Mouse (Mus musculus) limb, embryonic 13.5 days (tissue): ENCODE data around the gene Syne1. TPM values are rescaled to one million over a fixed set of nuclear protein-coding genes. Genes with fewer than 3 reads are reported as not detected.
"Not testable (repeated sequence)": the region's sequence is repeated elsewhere in the genome, so short reads cannot be mapped to it uniquely, and the experiment has no call there.

ENCODE experiments used
- ATAC-seq: fragments of 200-750 bp; cut with Nextera tagmentation; 2 replicates; pipeline ENCODE4 v1.8.0; 2017; ENCODE audit warnings: low read depth, moderate number of reproducible peaks, moderate TSS enrichment; ENCODE audit not compliant: low FRiP score
- H3K27ac ChIP-seq: fragments of 300-500 bp; sonication (generic); 2 replicates; pipeline ENCODE4 v1.5.1; 2015; ENCODE audit warnings: inconsistent platforms, mild to moderate bottlenecking, moderate library complexity
- H3K27me3 ChIP-seq: fragments of 300-500 bp; sonication (generic); 2 replicates; pipeline ENCODE4 v1.6.1; 2015; ENCODE audit warnings: mild to moderate bottlenecking, inconsistent platforms
- H3K36me3 ChIP-seq: fragments of 300-500 bp; sonication (generic); 2 replicates; pipeline ENCODE4 v1.6.1; 2015; ENCODE audit warnings: inconsistent platforms, mild to moderate bottlenecking, moderate library complexity
- H3K4me1 ChIP-seq: fragments of 300-500 bp; sonication (generic); 2 replicates; pipeline ENCODE4 v1.6.1; 2015; ENCODE audit warnings: inconsistent platforms
- H3K4me2 ChIP-seq: fragments of 300-500 bp; sonication (generic); replicated peaks from 2 replicates; pipeline ENCODE4 v1.6.1; 2015; ENCODE audit warnings: inconsistent platforms, mild to moderate bottlenecking, moderate library complexity
- H3K4me3 ChIP-seq: fragments of 300-500 bp; sonication (generic); 2 replicates; pipeline ENCODE4 v1.5.1; 2015; ENCODE audit warnings: moderate library complexity, mild to moderate bottlenecking, inconsistent platforms
- H3K9ac ChIP-seq: fragments of 300-500 bp; sonication (generic); 2 replicates; pipeline ENCODE4 v1.6.1; 2015; ENCODE audit warnings: mild to moderate bottlenecking, inconsistent platforms
- H3K9me3 ChIP-seq: fragments of 300-500 bp; sonication (generic); 2 replicates; pipeline ENCODE4 v1.6.1; 2016; ENCODE audit warnings: inconsistent platforms
- WGBS: fragments of 180-500 bp; shearing (Covaris S2); methylation state at CpG from one replicate; pipeline ENCODE4 v1.1.7; 2015; 5-methylcytosine and 5-hydroxymethylcytosine counted together
- polyA plus RNA-seq: library from polyadenylated mRNA; unstranded; fragments of >200 nt; fragmentation: Nextera tagmentation; extraction: Ambion mirVana; gene quantifications from 2 replicates; pipeline ENCODE4 v1.2.1, GENCODE M21; 2015

Gene Syne1
- polyA plus RNA-seq, 1 experiment from 2014 or later: 6.5 TPM

DNA sequence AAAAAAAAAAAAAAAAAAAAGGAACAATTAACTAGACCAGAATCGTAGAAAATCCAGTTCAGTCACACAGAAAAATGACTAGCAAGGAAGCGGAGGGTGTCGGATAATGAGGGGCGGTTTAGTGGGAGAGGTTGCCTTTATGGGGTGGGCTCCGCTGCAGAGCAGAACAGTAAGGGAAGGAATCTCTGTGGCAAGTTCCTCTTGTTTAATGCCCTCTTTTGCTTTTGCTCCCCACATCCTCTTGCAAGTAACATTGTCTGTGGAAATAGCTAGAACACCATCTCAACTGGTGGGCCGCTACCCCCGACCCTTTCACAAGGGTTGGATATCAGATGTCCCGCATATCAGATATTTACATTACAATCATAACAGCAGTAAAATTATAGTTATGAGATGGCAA, 37.1 kb downstream of the Syne1 start:
- Histone ChIP-seq H3K9ac (no peak overlapping the region), H3K4me2 (no peak overlapping the region), H3K27me3 (no peaks in the 10 kb centered on the region), H3K9me3 (no peaks in the 10 kb centered on the region), H3K27ac (no peak overlapping the region), H3K4me3 (no peak overlapping the region), H3K4me1 (no peaks in the 10 kb centered on the region), H3K36me3 (no peaks in the 10 kb centered on the region)
- WGBS: 91% methylated on average over 8 of the region's 8 CpGs
- ATAC-seq: no peak

DNA sequence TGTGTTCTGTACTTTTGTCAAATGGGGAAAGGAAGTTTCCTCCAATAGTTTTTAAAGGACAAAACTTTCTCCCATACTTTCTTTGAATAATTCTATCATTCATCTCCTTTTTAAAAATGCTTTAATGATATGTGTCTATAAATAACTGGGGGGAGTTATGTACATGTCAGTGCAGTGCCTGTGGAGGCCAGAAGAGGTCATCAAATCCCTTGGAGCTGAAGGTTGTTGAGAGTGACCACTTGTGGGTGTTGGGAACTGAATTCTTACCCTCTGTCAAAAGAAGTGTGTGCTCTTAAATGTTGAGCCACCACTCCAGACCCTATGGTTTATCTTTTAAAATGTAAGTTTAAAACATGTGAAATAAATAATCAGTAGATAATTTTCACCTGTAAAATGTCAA, 39.0 kb downstream of the Syne1 start:
- Histone ChIP-seq H3K36me3 (no peaks in the 10 kb centered on the region), H3K4me2 (no peak overlapping the region), H3K27me3 (no peaks in the 10 kb centered on the region), H3K27ac (no peak overlapping the region), H3K4me1 (no peaks in the 10 kb centered on the region), H3K4me3 (no peak overlapping the region), H3K9me3 (no peaks in the 10 kb centered on the region), H3K9ac (no peak overlapping the region)
- ATAC-seq: no peak

- Histone ChIP-seq H3K9ac (no peak overlapping the region), H3K27me3 (no peaks in the 10 kb centered on the region), H3K9me3 (no peaks in the 10 kb centered on the region), H3K27ac (no peak overlapping the region), H3K4me2 (no peak overlapping the region), H3K4me1 (no peaks in the 10 kb centered on the region), H3K36me3 (no peaks in the 10 kb centered on the region), H3K4me3 (no peak overlapping the region)
- no peak for ATAC-seq
- 75% methylated on average over 3 of the region's 3 CpGs for WGBS
Observed at GRCm38 (mm10) chr10:5511403-5511802, 39.9 kb downstream of the Syne1 start.

DNA sequence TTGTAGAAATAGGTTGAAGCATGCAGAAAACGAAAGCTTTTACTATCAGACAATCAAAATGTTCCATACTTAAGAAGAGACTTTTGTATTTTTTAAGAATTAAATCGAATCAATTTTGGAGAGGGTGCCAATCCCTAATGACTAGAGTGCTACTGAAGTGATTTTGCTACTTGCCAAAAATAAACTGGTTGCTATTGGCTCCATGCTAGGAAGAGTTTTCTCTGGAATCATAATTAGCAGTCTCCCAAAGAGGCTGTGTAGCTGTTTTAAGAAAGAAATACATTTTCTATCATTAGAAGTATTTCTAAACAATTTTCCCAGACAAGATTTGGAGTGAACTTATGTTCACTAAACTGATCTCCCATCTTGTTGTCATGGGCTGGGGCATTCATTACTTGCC, 43.8 kb downstream of the Syne1 start:
- Histone ChIP-seq H3K27ac (no peak overlapping the region), H3K9ac (no peak overlapping the region), H3K4me1 (no peaks in the 10 kb centered on the region), H3K4me2 (no peak overlapping the region), H3K36me3 (no peaks in the 10 kb centered on the region), H3K9me3 (no peaks in the 10 kb centered on the region), H3K27me3 (no peaks in the 10 kb centered on the region), H3K4me3 (no peak overlapping the region)
- WGBS: 76% methylated on average over 2 of the region's 2 CpGs
- ATAC-seq: no peak

GRCm38 (mm10) chr10:5504761-5505160, 46.5 kb downstream of the Syne1 start:
- Histone ChIP-seq H3K4me1 (no peaks in the 10 kb centered on the region), H3K27me3 (no peaks in the 10 kb centered on the region), H3K9ac (no peak overlapping the region), H3K4me2 (no peak overlapping the region), H3K27ac (no peak overlapping the region), H3K9me3 (no peaks in the 10 kb centered on the region), H3K36me3 (no peaks in the 10 kb centered on the region), H3K4me3 (no peak overlapping the region)
- ATAC-seq: no peak
- 71% methylated on average over 3 of the region's 3 CpGs for WGBS

DNA sequence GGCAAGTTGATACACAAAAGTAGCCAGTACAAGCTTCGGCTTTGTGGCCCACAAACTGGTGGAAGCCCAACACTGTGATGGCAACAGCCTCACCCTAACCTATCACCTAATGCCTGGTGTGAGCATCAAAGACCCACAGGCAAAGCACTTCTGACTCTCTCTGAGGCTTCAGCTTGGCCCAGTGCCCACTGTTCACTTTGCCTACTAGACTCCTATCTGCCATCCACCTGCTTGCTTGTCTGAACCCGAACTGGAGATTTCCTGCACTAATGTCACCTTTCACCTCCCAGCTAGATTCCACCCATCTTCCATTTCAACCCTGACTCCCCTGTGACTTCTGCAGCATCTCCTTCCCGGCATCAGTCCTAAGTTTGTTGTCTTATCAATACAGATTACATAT, 47.4 kb downstream of the Syne1 start:
- WGBS: 77% methylated on average over 3 of the region's 3 CpGs
- ATAC-seq: no peak
- no peaks in the 10 kb centered on the region for H3K27me3 ChIP-seq
- no peak overlapping the region for H3K4me2 ChIP-seq
- H3K36me3 ChIP-seq: no peaks in the 10 kb centered on the region
- H3K4me1 ChIP-seq: no peaks in the 10 kb centered on the region
- no peak overlapping the region for H3K27ac ChIP-seq
- H3K9me3 ChIP-seq: no peaks in the 10 kb centered on the region
- H3K4me3 ChIP-seq: no peak overlapping the region
- no peak overlapping the region for H3K9ac ChIP-seq

DNA sequence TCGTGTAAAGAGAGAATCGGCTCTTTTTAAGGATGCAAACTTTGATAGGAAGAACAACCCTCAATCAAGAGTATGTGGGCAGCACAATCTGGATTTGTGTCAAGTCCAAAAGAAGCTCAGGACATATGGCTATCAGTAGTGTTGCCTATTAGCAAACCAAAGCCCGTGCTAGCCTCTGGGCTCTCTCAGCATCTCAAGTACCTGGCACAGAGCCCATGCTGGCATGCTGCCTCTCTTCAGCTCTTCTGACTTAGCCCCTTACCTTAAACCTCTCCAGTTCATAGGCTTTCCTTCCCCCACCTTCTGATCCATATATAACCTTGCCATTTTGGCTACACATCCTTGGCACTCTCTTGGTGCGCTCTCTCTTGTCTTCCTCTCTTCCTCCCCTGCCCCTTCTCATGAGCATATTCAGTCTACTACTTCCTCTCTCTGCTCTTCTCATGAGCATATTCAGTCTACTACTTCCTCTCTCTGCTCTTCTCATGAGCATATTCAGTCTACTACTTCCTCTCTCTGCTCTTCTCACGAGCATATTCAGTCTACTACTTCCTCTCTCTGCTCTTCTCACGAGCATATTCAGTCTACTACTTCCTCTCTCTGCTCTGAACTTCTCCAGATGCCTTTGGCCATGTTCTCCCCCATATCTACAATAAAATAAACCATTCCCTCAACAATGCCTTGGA, 51.5 kb downstream of the Syne1 start:
- ATAC-seq, H3K27ac ChIP-seq, H3K9me3 ChIP-seq, H3K27me3 ChIP-seq, H3K4me2 ChIP-seq, H3K4me1 ChIP-seq, H3K36me3 ChIP-seq, H3K4me3 ChIP-seq, H3K9ac ChIP-seq: not testable (repeated sequence)
- WGBS: 80% methylated on average over 6 of the region's 6 CpGs

DNA sequence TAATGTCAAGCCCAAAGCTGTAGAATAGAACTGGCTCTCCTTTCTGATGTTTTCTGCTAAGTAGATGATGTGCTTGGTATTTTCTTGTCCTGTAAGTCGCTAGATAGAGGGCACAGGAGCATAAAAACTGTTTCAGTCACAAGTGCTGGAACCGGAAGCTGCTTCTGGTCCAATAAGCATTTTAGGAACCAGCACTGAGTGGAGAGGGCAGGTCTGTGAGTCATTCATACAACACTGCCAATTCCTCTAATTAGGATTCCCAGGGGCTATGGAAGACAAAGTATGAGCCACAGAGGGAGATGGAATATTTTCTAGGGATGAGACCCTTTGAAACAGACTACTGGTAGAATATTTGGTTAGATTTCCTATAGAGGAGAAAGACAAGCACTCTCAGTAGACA, 53.4 kb downstream of the Syne1 start:
- Histone ChIP-seq H3K36me3 (no peaks in the 10 kb centered on the region), H3K4me1 (no peaks in the 10 kb centered on the region), H3K4me2 (no peak overlapping the region), H3K9ac (no peak overlapping the region), H3K9me3 (no peaks in the 10 kb centered on the region), H3K27me3 (no peaks in the 10 kb centered on the region), H3K27ac (no peak overlapping the region), H3K4me3 (no peak overlapping the region)
- 72% methylated on average over 2 of the region's 2 CpGs for whole genome bisulfite sequencing
- no peak for ATAC-seq

DNA sequence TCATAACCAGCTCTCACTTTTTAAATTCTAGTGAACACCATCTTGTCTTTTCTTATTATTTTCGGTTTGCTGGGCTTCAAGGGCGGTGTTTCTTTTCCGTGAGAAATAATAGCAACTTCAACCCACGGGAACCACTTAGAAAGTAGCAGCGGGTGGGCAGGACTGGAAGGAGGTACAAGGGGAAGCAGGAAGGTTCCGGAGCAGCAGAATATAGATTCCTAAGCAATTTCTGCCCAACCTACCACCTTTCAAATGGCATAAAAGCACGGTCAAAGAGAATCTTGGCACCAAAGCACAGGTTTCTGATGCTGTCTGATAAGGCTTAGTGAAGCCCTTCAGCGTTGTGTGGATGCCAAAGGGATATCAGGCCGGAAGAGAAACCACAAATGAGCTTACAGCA, 60.2 kb downstream of the Syne1 start:
- no peak for ATAC-seq
- Histone ChIP-seq H3K4me2 (no peak overlapping the region), H3K9ac (no peak overlapping the region), H3K9me3 (no peaks in the 10 kb centered on the region), H3K36me3 (no peaks in the 10 kb centered on the region), H3K27ac (no peak overlapping the region), H3K27me3 (no peaks in the 10 kb centered on the region), H3K4me3 (no peak overlapping the region), H3K4me1 (no peaks in the 10 kb centered on the region)
- 91% methylated on average over 9 of the region's 9 CpGs for WGBS

DNA sequence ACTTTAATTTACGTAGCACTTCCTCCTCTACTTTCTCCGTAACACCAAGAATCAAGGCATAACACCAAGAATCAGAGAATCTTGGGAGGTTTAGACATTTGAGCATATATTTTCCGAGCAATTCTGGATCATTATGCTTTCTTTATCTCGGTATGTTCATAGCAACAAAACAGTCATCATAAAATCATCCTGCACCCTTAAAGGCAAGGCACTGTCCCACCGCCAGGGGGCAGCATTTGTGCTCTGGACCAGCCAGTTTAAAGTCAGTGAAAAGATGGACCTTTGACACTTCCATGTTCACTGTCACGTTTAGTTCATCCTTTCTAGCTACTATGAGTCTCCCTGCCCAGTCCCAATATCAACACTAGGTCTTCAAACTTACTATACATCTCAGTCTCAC, 61.3 kb downstream of the Syne1 start:
- Histone ChIP-seq H3K4me3 (no peak overlapping the region), H3K27ac (no peak overlapping the region), H3K9ac (no peak overlapping the region), H3K27me3 (no peaks in the 10 kb centered on the region), H3K36me3 (no peaks in the 10 kb centered on the region), H3K4me1 (no peaks in the 10 kb centered on the region), H3K4me2 (no peak overlapping the region), H3K9me3 (no peaks in the 10 kb centered on the region)
- no peak for ATAC-seq
- WGBS: 64% methylated on average over 6 of the region's 6 CpGs

DNA sequence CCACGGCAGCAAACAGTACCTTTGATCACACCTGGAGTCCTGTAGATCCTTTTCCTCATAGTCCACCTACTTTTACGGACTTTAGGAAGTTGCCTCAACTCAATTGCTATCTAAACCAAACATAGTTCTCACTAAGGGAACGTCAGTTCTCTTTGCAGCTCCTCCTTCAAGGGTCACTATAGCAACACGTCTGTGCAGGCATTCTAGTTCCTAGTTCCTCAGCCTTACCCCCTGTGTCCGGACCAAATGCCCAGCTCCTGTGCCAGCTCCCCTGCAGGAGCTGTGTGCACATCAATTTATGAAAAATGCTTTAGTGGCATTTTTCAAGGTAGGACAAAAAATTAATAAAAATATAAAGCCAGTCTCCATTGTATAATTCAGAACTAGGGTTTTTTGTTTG, 63.2 kb downstream of the Syne1 start:
- Histone ChIP-seq H3K9ac (no peak overlapping the region), H3K4me3 (no peak overlapping the region), H3K27ac (no peak overlapping the region), H3K4me1 (no peaks in the 10 kb centered on the region), H3K36me3 (no peaks in the 10 kb centered on the region), H3K27me3 (no peaks in the 10 kb centered on the region), H3K4me2 (no peak overlapping the region), H3K9me3 (no peaks in the 10 kb centered on the region)
- 53% methylated on average over 5 of the region's 5 CpGs for WGBS
- ATAC-seq: no peak

DNA sequence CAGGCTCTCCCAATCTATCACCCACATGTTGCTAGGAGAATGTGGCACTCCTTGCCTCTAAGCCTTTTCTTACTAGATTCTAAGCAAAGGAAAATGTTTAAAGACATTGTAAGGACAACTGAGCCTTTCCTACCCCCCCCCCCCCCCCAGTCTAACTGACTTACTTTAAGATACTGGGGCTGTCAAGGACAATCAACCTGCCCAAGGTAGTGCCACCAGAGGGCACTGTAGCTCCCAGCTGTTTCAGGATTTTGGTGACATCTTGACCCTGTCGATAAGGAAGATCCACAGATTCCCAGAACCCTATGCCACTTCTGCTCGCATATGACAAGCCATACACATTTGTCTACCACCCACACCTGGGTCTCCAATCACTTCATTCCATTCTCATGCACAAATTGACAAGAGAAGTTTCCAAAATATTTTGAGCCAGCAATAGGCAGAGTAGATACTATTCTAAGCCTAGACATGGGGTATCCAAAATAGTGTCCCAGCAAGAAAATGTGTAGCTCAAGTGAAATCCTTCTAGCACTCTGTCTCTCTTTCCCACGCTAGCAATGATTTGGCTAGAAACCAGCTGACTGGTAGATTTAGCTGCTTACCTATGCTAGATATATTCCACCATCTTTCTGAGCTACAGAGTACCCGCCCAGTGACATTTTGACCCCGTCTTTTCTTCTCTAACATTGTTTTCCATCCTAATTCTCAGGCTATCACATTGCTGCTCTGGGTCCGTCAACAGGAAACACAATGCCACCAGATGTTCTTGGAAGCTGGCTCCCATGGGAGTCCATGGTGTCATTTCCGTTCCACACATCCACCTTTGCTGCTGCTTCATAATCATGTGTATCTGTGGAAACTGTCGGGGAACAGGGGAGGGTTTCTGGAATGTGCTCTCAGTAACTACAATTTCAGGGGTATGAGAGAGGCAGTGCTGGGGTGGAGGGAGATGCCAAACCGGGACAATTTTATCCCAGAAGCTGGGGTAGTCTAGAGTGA, 70.4 kb downstream of the Syne1 start:
- no peak overlapping the region for H3K9ac ChIP-seq
- no peak overlapping the region for H3K4me2 ChIP-seq
- no peak overlapping the region for H3K27ac ChIP-seq
- WGBS: 67% methylated on average over 9 of the region's 9 CpGs
- no peak overlapping the region for H3K4me3 ChIP-seq
- H3K9me3 ChIP-seq: no peaks in the 10 kb centered on the region
- ATAC-seq: no peak
- H3K36me3 ChIP-seq: no peaks in the 10 kb centered on the region
- no peaks in the 10 kb centered on the region for H3K27me3 ChIP-seq
- H3K4me1 ChIP-seq: no peaks in the 10 kb centered on the region
